Mouse (Mus musculus): ENCODE data around the gene Smarcd2. TPM values are rescaled to one million over a fixed set of nuclear protein-coding genes. Genes with fewer than 3 reads are reported as not detected.

Gene Smarcd2
- polyA plus RNA-seq, 1 experiment from 2014 or later = 11.7 TPM

DNA sequence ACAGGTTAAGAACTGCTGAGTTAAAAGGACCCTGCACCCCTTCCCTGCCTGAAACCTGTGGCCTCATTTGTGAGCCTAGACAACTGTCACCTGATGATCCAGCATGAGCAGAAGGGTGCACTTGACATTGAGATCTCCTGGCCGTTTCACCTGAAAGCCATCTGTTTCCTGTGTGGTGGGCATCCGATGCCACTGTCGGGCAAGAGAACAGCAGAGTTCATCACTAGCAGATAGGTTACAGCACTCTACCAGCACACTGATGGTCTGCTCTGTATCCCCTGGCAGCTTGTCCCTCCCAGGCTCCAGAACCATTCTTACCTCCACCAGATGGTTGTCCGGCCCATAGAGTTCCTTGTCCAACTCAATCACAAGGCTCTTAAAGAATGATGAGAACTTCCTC is 7.2 kb downstream of the Smarcd2 start:
- no peaks in the 10 kb centered on the region for H3K27me3 ChIP-seq (replicated peaks; ENCODE audit: control insufficient read depth, insufficient read depth, low read length)

DNA sequence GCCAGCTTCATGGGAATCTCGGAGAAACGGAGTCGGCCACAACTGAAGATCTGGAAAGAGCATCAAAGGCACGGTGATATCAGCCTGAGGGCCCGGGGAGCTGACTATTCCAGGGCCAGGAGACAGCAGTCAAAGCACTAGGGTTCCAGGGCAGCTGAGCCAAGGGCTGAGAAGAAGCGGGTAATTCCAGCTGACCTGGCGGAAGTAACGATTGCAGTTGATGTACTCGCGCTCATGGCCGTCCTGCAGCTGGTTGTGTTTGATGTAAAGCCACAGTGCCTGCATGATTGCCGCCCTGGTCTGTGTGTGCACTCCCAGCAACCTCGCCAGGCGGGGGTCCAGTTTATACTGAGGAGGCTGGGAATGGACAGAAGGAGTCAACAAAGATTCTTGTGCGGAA is 7.8 kb downstream of the Smarcd2 start:
- no peak for ATAC-seq
- no peak overlapping the region for H3K4me3 ChIP-seq (ENCODE audit: low read depth, low read length)
- DNase-seq (ENCODE audit: low spot score) = no peak
- H3K9me3 ChIP-seq (replicated peaks; ENCODE audit: control insufficient read depth, low read length) = no peaks in the 10 kb centered on the region
- no peak overlapping the region for H3K27ac ChIP-seq (ENCODE audit: low read depth, low read length)
- H3K9ac ChIP-seq (ENCODE audit: low read length) = no peak overlapping the region
- peaks cover 66% of the 10 kb centered on the region for H3K36me3 ChIP-seq (ENCODE audit: control insufficient read depth, insufficient read depth, low read length)
- no peak overlapping the region for H3K4me2 ChIP-seq (ENCODE audit: low read length)
- WGBS = 94% methylated on average over 15 of the region's 15 CpGs
- H3K4me1 ChIP-seq (ENCODE audit: control insufficient read depth, insufficient read depth, low read length) = peaks cover 15% of the 10 kb centered on the region
- H3K27me3 ChIP-seq (replicated peaks; ENCODE audit: control insufficient read depth, insufficient read depth, low read length) = no peaks in the 10 kb centered on the region

More for the DNA sequence above, 7.2 kb downstream of the Smarcd2 start:
- Histone ChIP-seq H3K9me3 (replicated peaks; ENCODE audit: control insufficient read depth, low read length) (no peaks in the 10 kb centered on the region), H3K27ac (ENCODE audit: low read depth, low read length) (no peak overlapping the region), H3K4me3 (ENCODE audit: low read depth, low read length) (no peak overlapping the region), H3K4me2 (ENCODE audit: low read length) (no peak overlapping the region), H3K36me3 (ENCODE audit: control insufficient read depth, insufficient read depth, low read length) (peaks cover 64% of the 10 kb centered on the region), H3K4me1 (ENCODE audit: control insufficient read depth, insufficient read depth, low read length) (peaks cover 17% of the 10 kb centered on the region), H3K9ac (ENCODE audit: low read length) (no peak overlapping the region)
- no peak for ATAC-seq
- 97% methylated on average over 4 of the region's 4 CpGs for WGBS
- no peak for DNase-seq (ENCODE audit: low spot score)

DNA sequence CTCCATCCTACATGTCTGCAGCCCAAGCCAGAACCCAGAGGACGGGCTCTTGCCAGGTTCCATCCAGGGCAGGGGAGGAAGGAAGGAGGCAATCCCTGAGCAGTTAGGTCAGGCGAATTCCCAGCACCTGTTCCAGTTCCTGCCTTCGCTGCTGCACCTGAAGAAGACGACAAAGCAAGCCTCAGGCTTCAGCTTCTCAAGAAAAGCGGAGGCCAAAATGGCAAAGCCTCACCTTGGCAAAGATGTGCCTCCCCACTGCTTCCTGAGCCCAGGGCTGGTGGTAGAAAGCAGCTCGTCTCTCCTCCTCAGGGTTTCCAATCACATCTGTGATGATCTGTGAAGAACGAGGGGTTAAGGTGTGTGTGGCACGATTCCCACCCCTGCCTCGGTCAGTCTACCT is 8.8 kb downstream of the Smarcd2 start:
- no peaks in the 10 kb centered on the region for H3K9me3 ChIP-seq (replicated peaks; ENCODE audit: control insufficient read depth, low read length)
- H3K27me3 ChIP-seq (replicated peaks; ENCODE audit: control insufficient read depth, insufficient read depth, low read length) = no peaks in the 10 kb centered on the region
- H3K36me3 ChIP-seq (ENCODE audit: control insufficient read depth, insufficient read depth, low read length) = peaks cover 73% of the 10 kb centered on the region
- H3K4me1 ChIP-seq (ENCODE audit: control insufficient read depth, insufficient read depth, low read length) = peaks cover 12% of the 10 kb centered on the region
- no peak overlapping the region for H3K4me2 ChIP-seq (ENCODE audit: low read length)
- H3K4me3 ChIP-seq (ENCODE audit: low read depth, low read length) = no peak overlapping the region
- ATAC-seq = no peak
- 90% methylated on average over 9 of the region's 9 CpGs for WGBS
- no peak overlapping the region for H3K9ac ChIP-seq (ENCODE audit: low read length)
- no peak overlapping the region for H3K27ac ChIP-seq (ENCODE audit: low read depth, low read length)
- DNase-seq (ENCODE audit: low spot score) = no peak

DNA sequence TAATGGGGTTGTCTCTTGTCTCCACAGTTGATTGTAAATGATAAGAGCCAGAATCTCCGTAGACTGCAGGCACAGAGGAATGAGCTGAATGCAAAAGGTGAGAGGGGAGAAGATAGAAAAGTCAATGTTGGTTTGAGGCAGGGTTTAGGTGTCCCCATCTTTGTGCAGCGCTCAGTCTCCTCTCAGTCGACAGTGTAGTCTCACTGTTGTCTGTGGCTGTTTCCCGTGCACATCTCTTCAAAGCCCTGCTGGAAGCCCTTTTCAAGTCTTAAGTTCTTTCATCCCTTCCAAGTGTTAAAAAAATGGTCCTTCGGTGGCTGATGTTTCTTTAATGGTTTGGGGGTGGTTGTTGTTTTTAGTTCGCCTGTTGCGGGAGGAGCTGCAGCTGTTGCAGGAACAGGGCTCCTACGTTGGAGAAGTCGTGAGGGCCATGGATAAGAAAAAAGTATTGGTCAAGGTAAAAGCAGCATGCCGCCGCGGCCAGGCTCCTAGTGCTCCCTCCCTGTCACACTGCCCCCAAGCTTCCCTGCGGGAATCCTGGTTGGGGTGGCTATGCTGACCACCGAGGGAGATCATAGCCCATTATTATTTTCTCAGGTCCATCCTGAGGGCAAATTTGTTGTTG is 11.8 kb downstream of the Smarcd2 start:
- DNase-seq (ENCODE audit: low spot score) (no peak), ATAC-seq (no peak)
- H3K4me3 ChIP-seq (ENCODE audit: low read depth, low read length) = no peak overlapping the region
- 89% methylated on average over 14 of the region's 14 CpGs for WGBS
- no peaks in the 10 kb centered on the region for H3K9me3 ChIP-seq (replicated peaks; ENCODE audit: control insufficient read depth, low read length)
- H3K9ac ChIP-seq (ENCODE audit: low read length) = no peak overlapping the region
- H3K4me2 ChIP-seq (ENCODE audit: low read length) = no peak overlapping the region
- no peaks in the 10 kb centered on the region for H3K27me3 ChIP-seq (replicated peaks; ENCODE audit: control insufficient read depth, insufficient read depth, low read length)
- H3K27ac ChIP-seq (ENCODE audit: low read depth, low read length) = no peak overlapping the region
- H3K4me1 ChIP-seq (ENCODE audit: control insufficient read depth, insufficient read depth, low read length) = peaks cover 7% of the 10 kb centered on the region
- peaks cover 75% of the 10 kb centered on the region for H3K36me3 ChIP-seq (ENCODE audit: control insufficient read depth, insufficient read depth, low read length)

DNA sequence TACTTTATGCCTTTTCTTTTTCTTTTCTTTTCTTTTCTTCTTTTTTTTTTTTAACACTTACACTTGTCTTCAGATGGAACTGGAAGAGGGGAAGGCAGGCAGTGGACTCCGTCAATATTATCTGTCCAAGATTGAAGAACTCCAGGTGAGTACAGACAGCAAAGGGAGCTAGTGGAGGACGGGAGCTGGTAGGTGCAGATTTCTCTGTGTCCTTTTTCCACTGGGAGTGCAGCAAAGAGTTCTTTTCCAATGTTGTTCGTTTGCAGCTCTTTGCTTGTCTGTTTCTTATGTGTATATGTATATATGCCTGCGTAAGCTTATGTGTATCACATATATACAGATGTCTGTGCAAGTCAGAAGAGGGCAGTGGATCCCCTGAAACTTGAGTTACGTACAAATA is 16.0 kb downstream of the Smarcd2 start:
- 73% methylated on average over 5 of the region's 5 CpGs for WGBS

DNA sequence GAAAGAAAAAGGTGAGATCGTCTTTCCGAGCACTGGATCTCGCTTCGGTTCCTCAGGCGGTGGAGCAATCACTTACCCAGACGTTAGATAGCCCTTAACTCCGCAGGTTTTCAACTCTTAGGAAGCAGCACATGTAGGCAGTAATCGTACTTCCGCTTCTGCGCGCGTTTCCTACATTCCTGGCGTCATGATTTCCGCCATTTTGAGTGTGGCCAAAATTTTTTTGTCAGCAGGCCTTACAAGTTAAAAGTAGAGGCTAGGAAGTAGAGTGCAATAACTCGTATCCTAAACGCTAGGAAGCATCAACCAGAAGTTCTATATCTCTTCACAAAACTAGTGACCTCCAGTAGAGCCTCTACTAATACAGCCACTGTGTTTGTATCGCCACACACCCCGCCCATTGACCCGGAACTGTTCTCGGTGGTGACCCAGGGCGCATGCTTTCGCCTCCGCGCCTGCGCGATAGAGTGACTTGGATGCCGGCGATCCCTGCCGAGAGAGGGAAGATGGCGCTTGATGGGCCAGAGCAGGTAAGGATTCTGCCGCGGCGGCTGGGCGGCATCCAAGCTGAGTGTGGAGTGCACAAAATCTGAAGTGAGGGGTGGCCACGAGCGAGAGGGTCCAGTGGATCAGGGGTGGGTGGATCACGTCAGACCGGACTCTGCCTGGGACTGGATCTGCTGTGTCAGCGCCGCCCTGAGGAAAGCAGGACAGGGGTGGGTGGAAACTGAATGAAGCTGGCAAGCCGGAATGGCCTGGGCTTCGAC is 16.9 kb downstream of the Smarcd2 start, which contains the start of the genes Ftsj3 and Psmc5:
Gene Ftsj3 (minus strand): TSS at position 395 of the 767 bp plus-strand sequence.
Gene Psmc5 (plus strand): TSS at position 470 of the 767 bp plus-strand sequence.
- Histone ChIP-seq H3K4me2 (ENCODE audit: low read length) (peak within 1 kb of the TSS; percentile 98), H3K36me3 (ENCODE audit: control insufficient read depth, insufficient read depth, low read length) (peaks cover 48% of the 10 kb centered on the region), H3K27ac (ENCODE audit: low read depth, low read length) (peak within 1 kb of the TSS; percentile 76), H3K4me1 (ENCODE audit: control insufficient read depth, insufficient read depth, low read length) (peaks cover 16% of the 10 kb centered on the region), H3K4me3 (ENCODE audit: low read depth, low read length) (peak within 1 kb of the TSS; percentile 79), H3K9ac (ENCODE audit: low read length) (peak within 1 kb of the TSS; percentile 87), H3K9me3 (replicated peaks; ENCODE audit: control insufficient read depth, low read length) (no peaks in the 10 kb centered on the region), H3K27me3 (replicated peaks; ENCODE audit: control insufficient read depth, insufficient read depth, low read length) (no peaks in the 10 kb centered on the region)
- peak; percentile 98 for DNase-seq (ENCODE audit: low spot score)
- ATAC-seq = peak; percentile 96
- WGBS = 0% methylated on average over 42 of the region's 42 CpGs

More for the DNA sequence above, 16.0 kb downstream of the Smarcd2 start:
- peak overlapping the region; percentile 79 for H3K4me3 ChIP-seq (ENCODE audit: low read depth, low read length)
- peaks cover 16% of the 10 kb centered on the region for H3K4me1 ChIP-seq (ENCODE audit: control insufficient read depth, insufficient read depth, low read length)
- H3K4me2 ChIP-seq (ENCODE audit: low read length) = peak overlapping the region; percentile 98
- H3K9me3 ChIP-seq (replicated peaks; ENCODE audit: control insufficient read depth, low read length) = no peaks in the 10 kb centered on the region
- no peak for DNase-seq (ENCODE audit: low spot score)
- H3K27me3 ChIP-seq (replicated peaks; ENCODE audit: control insufficient read depth, insufficient read depth, low read length) = no peaks in the 10 kb centered on the region
- peaks cover 48% of the 10 kb centered on the region for H3K36me3 ChIP-seq (ENCODE audit: control insufficient read depth, insufficient read depth, low read length)
- ATAC-seq = no peak
- no peak overlapping the region for H3K27ac ChIP-seq (ENCODE audit: low read depth, low read length)
- peak overlapping the region; percentile 87 for H3K9ac ChIP-seq (ENCODE audit: low read length)

DNA sequence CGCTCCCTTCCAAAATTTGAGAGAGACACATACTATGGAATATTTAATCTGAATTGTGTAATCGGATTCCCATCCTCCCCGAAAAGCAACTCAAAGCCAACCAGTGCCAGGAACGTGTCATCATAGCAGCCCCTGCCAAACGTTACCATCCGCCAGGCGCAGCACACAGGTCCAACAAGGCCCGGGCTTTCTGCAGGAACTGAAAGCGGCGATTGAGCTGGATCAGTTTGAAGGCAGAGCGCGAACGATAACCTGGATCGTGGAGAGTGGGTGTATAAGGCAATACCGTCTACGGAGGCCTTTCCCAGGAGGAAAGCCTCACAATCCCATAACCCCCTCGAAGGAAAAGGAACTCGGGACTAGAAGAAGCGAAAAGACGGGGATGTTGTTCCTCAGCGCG is 17.6 kb downstream of the Smarcd2 start:
- Histone ChIP-seq H3K27me3 (replicated peaks; ENCODE audit: control insufficient read depth, insufficient read depth, low read length) (no peaks in the 10 kb centered on the region), H3K36me3 (ENCODE audit: control insufficient read depth, insufficient read depth, low read length) (peaks cover 51% of the 10 kb centered on the region), H3K4me1 (ENCODE audit: control insufficient read depth, insufficient read depth, low read length) (peaks cover 16% of the 10 kb centered on the region), H3K4me2 (ENCODE audit: low read length) (peak overlapping the region; percentile 98), H3K27ac (ENCODE audit: low read depth, low read length) (no peak overlapping the region), H3K4me3 (ENCODE audit: low read depth, low read length) (peak overlapping the region; percentile 79), H3K9me3 (replicated peaks; ENCODE audit: control insufficient read depth, low read length) (no peaks in the 10 kb centered on the region), H3K9ac (ENCODE audit: low read length) (peak overlapping the region; percentile 87)
- ATAC-seq (peak; percentile 11), DNase-seq (ENCODE audit: low spot score) (no peak)
- WGBS = 4% methylated on average over 22 of the region's 22 CpGs

DNA sequence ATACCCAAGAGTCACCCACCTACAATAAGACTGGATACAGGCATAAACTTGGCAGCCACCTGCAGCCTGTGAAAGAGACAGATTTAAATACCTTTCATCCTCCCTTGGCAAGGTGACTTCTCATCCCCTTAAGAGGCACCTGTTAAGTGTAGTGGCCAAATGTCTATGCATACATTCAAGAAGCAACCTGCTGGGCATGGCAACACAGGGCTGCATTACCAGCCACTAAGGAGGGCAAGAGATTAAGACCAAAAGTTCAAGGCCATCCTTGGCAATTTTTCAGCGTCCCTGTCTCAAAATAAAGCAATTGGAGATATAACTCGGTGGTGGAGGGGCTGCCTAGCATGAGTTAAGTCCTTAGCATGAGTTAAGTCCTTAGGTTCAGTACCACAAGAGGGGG is 18.0 kb downstream of the Smarcd2 start:
- Histone ChIP-seq H3K27me3 (replicated peaks; ENCODE audit: control insufficient read depth, insufficient read depth, low read length) (no peaks in the 10 kb centered on the region), H3K36me3 (ENCODE audit: control insufficient read depth, insufficient read depth, low read length) (peaks cover 55% of the 10 kb centered on the region), H3K9ac (ENCODE audit: low read length) (peak overlapping the region; percentile 87; the same call in 1 of the 2 replicates), H3K9me3 (replicated peaks; ENCODE audit: control insufficient read depth, low read length) (no peaks in the 10 kb centered on the region), H3K27ac (ENCODE audit: low read depth, low read length) (no peak overlapping the region), H3K4me3 (ENCODE audit: low read depth, low read length) (peak overlapping the region; percentile 79), H3K4me1 (ENCODE audit: control insufficient read depth, insufficient read depth, low read length) (peaks cover 16% of the 10 kb centered on the region), H3K4me2 (ENCODE audit: low read length) (peak overlapping the region; percentile 98)
- ATAC-seq (no peak), DNase-seq (ENCODE audit: low spot score) (no peak)
- WGBS = 28% methylated on average over 2 of the region's 2 CpGs

DNA sequence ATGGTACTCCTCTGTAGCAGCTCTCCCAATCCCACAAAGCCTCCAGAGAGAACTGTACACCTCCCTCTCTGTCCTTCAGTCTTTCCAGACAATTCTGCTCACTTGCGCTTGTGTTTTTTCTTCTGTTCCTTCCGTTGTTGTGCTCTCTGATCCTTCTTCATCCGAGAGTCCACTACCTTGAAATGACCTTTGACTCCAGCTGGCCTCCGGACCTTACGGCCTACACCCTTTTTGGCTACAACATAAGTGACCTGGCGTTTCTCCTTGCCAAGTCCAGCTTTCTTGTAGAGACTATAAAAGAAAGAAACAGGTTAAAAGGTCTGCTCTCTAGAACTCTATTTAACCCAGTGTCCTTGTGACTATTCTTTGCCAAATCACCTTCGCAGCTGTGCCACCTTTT is 23.4 kb downstream of the Smarcd2 start:
- H3K4me1 ChIP-seq (ENCODE audit: control insufficient read depth, insufficient read depth, low read length) = peaks cover under 1% of the 10 kb centered on the region; the same call in 1 of the 2 replicates
- no peak overlapping the region for H3K27ac ChIP-seq (ENCODE audit: low read depth, low read length)
- ATAC-seq (no peak), DNase-seq (ENCODE audit: low spot score) (no peak)
- no peaks in the 10 kb centered on the region for H3K9me3 ChIP-seq (replicated peaks; ENCODE audit: control insufficient read depth, low read length)
- H3K27me3 ChIP-seq (replicated peaks; ENCODE audit: control insufficient read depth, insufficient read depth, low read length) = no peaks in the 10 kb centered on the region
- peaks cover 88% of the 10 kb centered on the region for H3K36me3 ChIP-seq (ENCODE audit: control insufficient read depth, insufficient read depth, low read length)
- H3K9ac ChIP-seq (ENCODE audit: low read length) = no peak overlapping the region
- no peak overlapping the region for H3K4me3 ChIP-seq (ENCODE audit: low read depth, low read length)
- 89% methylated on average over 7 of the region's 7 CpGs for WGBS
- H3K4me2 ChIP-seq (ENCODE audit: low read length) = no peak overlapping the region
